Mouse (Mus musculus) thymus, adult 18-20 months (tissue): ENCODE measurements around the gene Cebpg.
A peak's percentile ranks its signal among the peaks of the same experiment; 100 is the strongest.

Experiments
- DNase-seq, 2 experiments: peaks; one replicate each; pipeline ENCODE4 v3.0.0; 2022; ENCODE audit warnings: mixed read lengths in 2 of 2

The Cebpg gene

GRCm38 (mm10) chr7:35053161-35053560 is 3.2 kb downstream of the Cebpg start:
- no peak for DNase-seq

- no peak for DNase-seq
These were observed 5.8 kb downstream of the Cebpg start for GRCm38 (mm10) chr7:35050540-35050939.

- no peak for DNase-seq
These were observed 10.3 kb downstream of the Cebpg start for GRCm38 (mm10) chr7:35046091-35046490.

- no peak for DNase-seq
These were observed 11.7 kb downstream of the Cebpg start for GRCm38 (mm10) chr7:35044719-35045118.

- no peak for DNase-seq
These were observed 13.0 kb downstream of the Cebpg start for GRCm38 (mm10) chr7:35043266-35043817.

GRCm38 (mm10) chr7:35042759-35043217 is 13.6 kb downstream of the Cebpg start:
- no peak for DNase-seq

GRCm38 (mm10) chr7:35042209-35042554 is 14.2 kb downstream of the Cebpg start:
- no peak for DNase-seq

GRCm38 (mm10) chr7:35041286-35042208 is 14.8 kb downstream of the Cebpg start:
- no peak for DNase-seq

- DNase-seq: no peak
These were observed 16.0 kb downstream of the Cebpg start for GRCm38 (mm10) chr7:35040176-35040972.

GRCm38 (mm10) chr7:35037408-35037807 is 19.0 kb downstream of the Cebpg start:
- no peak for DNase-seq

- DNase-seq: no peak
These were observed 20.1 kb downstream of the Cebpg start for GRCm38 (mm10) chr7:35036266-35036731.

- DNase-seq: no peak
These were observed 20.8 kb downstream of the Cebpg start for GRCm38 (mm10) chr7:35035565-35035964.

GRCm38 (mm10) chr7:35035141-35035553 is 21.2 kb downstream of the Cebpg start:
- no peak for DNase-seq

- no peak for DNase-seq
These were observed 25.8 kb downstream of the Cebpg start for GRCm38 (mm10) chr7:35030567-35030966.

GRCm38 (mm10) chr7:35029648-35030047 is 26.7 kb downstream of the Cebpg start:
- DNase-seq: no peak

- no peak for DNase-seq
These were observed 27.1 kb downstream of the Cebpg start for GRCm38 (mm10) chr7:35029228-35029627.

- no peak for DNase-seq
These were observed 27.8 kb downstream of the Cebpg start for GRCm38 (mm10) chr7:35028559-35028958.

- DNase-seq: no peak
These were observed 28.5 kb downstream of the Cebpg start for GRCm38 (mm10) chr7:35027801-35028420.

GRCm38 (mm10) chr7:35026838-35027291 is 29.5 kb downstream of the Cebpg start:
- no peak for DNase-seq

GRCm38 (mm10) chr7:35026276-35026630 is 30.1 kb downstream of the Cebpg start:
- no peak for DNase-seq

- DNase-seq: peak; percentile 31 to 36
These were observed 30.7 kb downstream of the Cebpg start for GRCm38 (mm10) chr7:35025409-35026275.

- no peak for DNase-seq
These were observed 31.9 kb downstream of the Cebpg start for GRCm38 (mm10) chr7:35024426-35024825.
